Mouse (Mus musculus): ENCODE measurements around the gene Spock1.
A peak's percentile ranks its signal among the peaks of the same experiment; 100 is the strongest.

Spock1 gene

GRCm38 (mm10) chr13:57857016-57857415, 51.1 kb downstream of the Spock1 start:
- peak; percentile 72 for DNase-seq

- DNase-seq: no peak
Observed at GRCm38 (mm10) chr13:57856311-57856853, 51.8 kb downstream of the Spock1 start.

GRCm38 (mm10) chr13:57855766-57856165, 52.4 kb downstream of the Spock1 start:
- DNase-seq: no peak

- DNase-seq: no peak
Observed at GRCm38 (mm10) chr13:57854416-57854815, 53.7 kb downstream of the Spock1 start.

- DNase-seq: no peak
Observed at GRCm38 (mm10) chr13:57853621-57854020, 54.5 kb downstream of the Spock1 start.

GRCm38 (mm10) chr13:57853156-57853555, 55.0 kb downstream of the Spock1 start:
- no peak for DNase-seq

- DNase-seq: no peak
Observed at GRCm38 (mm10) chr13:57848931-57849330, 59.2 kb downstream of the Spock1 start.

- peak; percentile 66 for DNase-seq
Observed at GRCm38 (mm10) chr13:57847101-57847500, 61.0 kb downstream of the Spock1 start.

- no peak for DNase-seq
Observed at GRCm38 (mm10) chr13:57846468-57846867, 61.7 kb downstream of the Spock1 start.

- peak; percentile 48 for DNase-seq
Observed at GRCm38 (mm10) chr13:57841141-57841848, 66.8 kb downstream of the Spock1 start.

GRCm38 (mm10) chr13:57837691-57838437, 70.3 kb downstream of the Spock1 start:
- no peak for DNase-seq

GRCm38 (mm10) chr13:57831374-57832163, 76.6 kb downstream of the Spock1 start:
- DNase-seq: no peak

- no peak for DNase-seq
Observed at GRCm38 (mm10) chr13:57830896-57831295, 77.2 kb downstream of the Spock1 start.

GRCm38 (mm10) chr13:57830091-57830490, 78.0 kb downstream of the Spock1 start:
- no peak for DNase-seq

GRCm38 (mm10) chr13:57816276-57816675, 91.9 kb downstream of the Spock1 start:
- DNase-seq: peak; percentile 81

- no peak for DNase-seq
Observed at GRCm38 (mm10) chr13:57812643-57813042, 95.5 kb downstream of the Spock1 start.

- no peak for DNase-seq
Observed at GRCm38 (mm10) chr13:57811253-57811652, 96.9 kb downstream of the Spock1 start.

GRCm38 (mm10) chr13:57810816-57811215, 97.3 kb downstream of the Spock1 start:
- no peak for DNase-seq

- no peak for DNase-seq
Observed at GRCm38 (mm10) chr13:57810083-57810482, 98.0 kb downstream of the Spock1 start.

- no peak for DNase-seq
Observed at GRCm38 (mm10) chr13:57809603-57810002, 98.5 kb downstream of the Spock1 start.

- peak; percentile 75 for DNase-seq
Observed at GRCm38 (mm10) chr13:57806816-57807215, 101.3 kb downstream of the Spock1 start.

GRCm38 (mm10) chr13:57806301-57806700, 101.8 kb downstream of the Spock1 start:
- peak; percentile 97 for DNase-seq

GRCm38 (mm10) chr13:57798633-57799032, 109.5 kb downstream of the Spock1 start:
- no peak for DNase-seq

Data from cerebellum, adult 11-12 months (tissue).